Mouse (Mus musculus) R1 (cell line): ENCODE data around the gene Mansc1.
"Not testable (repeated sequence)": the region's sequence is repeated elsewhere in the genome, so short reads cannot be mapped to it uniquely, and the experiment has no call there.

ENCODE experiments used
- DNase-seq: peaks from one replicate; pipeline ENCODE4 v3.0.0-alpha.2; 2018; ENCODE audit warnings: low read depth, low spot score

Gene Mansc1

DNA sequence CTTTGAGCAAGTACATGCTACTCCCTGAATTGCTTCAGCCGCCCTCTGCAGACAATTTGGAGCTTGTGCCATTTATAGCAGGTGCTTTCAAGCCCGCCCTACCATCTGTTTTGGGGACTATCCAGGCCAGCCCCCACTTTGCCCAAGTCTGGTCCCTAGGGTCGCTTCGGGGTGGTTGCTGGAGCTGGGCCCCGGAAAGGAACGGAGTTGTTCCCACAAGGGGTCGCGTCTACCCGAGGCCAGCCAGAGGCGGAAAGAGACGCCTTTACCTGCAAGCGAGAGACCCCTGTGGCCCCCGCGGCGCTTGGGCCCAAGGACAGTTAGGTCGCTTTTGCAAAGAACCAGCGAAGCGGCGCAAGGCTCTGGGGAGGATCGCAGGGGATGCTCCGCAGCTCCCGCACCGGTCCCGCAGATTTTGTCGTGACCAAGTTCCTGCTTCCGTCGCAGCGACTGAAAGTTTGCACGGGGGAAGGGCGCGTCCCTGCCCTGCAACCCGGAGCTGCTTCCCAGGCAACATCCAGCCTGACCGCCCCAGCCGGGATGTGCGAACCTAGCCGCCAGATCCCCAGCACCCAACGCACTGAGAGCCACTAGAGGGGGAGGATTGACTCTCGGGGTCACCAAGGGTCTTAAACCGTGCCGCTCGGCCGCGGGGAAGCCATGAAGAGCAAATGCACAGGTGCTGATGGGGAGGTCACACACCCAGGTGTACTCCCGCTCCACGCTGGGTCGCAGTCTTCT lies at the start of gene Mansc1:
Gene Mansc1 (minus strand): TSS at position 542 of the 741 bp plus-strand sequence.
- peak; percentile 62 for DNase-seq

DNA sequence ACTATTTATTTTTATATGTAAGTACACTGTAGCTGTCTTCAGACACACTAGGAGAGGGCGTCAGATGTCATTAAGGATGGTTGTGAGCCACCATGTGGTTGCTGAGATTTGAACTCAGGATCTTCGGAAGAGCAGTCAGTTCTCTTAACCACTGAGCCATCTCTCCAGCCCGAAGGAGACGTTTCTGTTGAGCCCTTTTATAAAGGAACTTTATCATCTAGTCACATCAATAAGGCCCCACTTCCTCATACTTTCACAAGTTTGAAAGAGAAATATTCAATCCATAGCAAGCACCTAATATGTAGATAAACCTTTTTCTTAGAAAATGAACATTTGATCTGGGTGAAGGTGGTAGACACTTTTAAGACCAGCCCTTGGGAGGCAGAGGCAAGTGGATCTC lies 47.0 kb upstream of the Mansc1 start:
- not testable (repeated sequence) for DNase-seq

DNA sequence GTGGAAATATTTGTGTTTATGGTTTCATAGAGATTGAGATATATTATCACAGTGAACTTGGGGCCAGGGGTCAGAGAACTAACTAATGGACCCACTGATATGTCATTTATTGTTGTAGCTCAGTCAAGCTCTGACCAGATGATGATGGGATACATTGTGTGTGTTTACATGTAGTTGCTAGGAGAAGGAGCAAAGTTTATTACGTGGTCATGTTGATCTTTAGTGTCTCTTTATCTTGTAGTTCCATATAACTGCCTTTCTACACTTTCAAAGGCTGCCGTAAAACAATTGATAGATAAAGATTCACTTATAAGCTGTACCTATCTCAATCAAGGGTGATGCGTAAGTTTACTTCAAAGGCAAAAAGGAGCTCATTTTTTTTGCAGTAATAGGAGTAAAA lies 45.7 kb upstream of the Mansc1 start:
- DNase-seq, result no peak

DNA sequence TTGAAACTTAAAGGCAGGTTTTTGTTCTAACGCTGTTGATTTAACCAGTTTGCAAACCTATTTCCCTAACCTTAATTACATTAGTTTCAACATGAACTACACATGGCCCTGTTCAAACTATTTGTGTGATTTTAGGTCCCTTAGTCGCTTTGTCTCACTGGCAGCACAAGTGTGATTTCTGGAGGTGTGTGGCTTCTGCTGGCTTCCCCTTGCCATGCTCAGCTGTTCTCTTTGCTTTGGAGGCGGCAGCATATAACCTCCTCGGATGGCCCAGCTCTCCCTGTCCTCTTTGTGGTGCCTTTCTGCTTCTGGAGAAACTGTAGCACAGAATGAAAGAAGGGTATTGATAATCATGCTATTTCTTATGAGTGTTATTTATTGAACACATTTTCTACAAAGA lies 45.2 kb upstream of the Mansc1 start:
- no peak for DNase-seq

DNA sequence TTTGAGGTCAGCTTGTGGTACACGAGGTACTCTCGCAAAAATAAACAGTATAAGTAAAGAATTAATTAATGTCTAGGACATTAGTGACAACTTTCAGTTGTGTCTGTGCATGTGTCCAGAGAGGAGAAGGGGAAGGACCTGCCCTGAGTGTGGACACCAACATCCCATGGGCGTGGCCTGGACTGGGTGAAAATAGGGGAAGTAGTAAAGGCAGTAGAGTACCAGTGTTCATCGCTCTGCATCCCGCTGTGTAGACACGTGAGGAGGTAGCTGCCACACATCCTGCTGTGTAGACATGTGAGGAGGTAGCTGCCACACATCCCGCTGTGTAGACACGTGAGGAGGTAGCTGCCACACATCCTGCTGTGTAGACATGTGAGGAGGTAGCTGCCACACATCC lies 41.4 kb upstream of the Mansc1 start:
- DNase-seq, result not testable (repeated sequence)

DNA sequence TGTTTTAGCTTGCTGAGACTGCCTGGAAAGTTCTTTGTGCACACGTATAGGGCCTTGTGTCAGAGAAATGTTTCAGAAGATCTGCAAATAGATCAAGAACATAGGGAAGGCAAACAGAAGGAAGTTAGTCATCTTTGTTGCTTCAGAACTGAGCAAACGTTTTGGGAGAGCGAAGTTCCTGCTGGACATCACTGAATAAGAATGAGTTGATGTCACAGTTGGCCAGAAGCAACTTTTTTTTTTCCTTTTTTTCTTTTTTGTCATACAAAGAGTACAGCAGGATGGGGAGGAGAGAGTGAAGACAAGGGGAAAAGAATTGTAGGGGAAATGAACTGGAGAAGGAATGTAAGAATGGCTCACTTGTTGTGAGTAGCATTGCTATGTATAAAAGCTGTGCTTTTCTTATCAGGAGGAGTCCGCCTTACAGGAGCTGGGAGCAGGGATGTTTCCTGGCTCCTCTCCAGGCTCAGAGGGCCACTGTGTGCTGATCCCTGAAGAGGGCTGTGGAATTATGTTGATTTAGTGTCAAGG lies 38.7 kb upstream of the Mansc1 start:
- DNase-seq, result no peak

DNA sequence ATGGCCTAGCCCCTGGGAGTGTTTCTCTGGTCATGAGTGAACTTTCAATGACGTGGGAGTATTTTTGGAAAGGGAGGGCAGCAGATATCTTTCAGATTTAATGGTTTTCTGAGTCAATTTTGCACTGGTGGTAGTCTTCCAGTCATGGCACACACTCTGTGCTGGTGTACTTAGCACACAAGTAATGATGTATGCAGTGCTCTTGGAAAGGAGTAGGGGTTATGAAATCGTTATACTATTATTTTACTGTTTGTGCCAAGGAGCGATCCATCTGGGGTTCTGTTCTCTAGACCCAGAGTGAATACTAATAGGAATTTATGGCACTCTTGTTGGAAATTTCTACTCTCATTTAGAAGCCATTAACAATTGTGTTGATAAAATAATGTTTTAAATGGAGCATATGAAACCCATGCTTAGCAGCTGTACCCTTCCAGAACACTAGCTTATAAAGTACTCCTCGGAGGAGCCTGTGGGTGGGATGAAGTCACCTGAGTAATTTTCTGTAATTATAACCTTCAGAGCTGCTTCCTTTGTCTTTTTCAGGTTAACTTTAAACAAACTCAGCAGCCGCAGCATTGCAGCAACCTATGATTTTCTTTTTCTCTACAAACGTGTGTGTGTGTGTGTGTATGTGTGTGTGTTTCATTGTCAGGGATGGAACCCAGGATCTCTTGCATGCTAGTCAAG lies 37.0 kb upstream of the Mansc1 start:
- no peak for DNase-seq

DNA sequence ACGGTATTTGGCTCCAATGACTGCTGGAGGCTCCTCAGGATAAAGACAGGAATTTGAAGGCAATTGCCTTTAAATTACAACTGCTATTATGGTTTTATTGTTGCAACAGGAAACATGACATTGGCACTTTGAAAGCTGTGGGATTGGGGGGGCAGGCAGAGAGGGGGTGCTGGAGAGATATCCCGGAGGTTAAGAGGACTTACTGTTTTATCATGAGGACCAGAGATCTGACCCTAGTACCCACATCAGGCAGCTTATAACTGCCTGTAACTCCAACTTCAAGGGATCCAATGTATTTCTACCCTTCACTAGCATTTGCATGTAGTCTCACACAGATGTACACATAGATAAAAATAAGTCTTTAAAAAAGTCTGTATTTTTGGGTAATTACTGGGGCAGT lies 36.2 kb upstream of the Mansc1 start:
- DNase-seq, result no peak

DNA sequence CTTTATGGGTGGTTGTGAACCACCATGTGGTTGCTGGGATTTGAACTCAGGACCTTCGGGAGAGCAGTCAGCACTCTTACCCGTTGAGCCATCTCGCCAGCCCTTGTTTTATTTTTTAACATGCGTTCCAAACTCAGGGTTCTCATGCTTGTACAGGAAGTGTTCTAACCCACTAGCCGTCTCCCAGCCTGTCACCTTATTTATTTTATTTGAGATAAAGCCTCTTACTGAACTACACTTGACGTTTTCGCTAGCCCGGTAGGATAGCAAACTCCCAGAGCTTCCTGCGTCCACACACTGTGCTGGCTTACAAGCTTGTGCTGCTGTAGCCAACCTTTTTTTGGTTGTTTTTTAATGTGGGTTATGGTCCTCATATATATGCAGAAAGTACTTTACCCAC lies 33.5 kb upstream of the Mansc1 start:
- DNase-seq, result no peak

DNA sequence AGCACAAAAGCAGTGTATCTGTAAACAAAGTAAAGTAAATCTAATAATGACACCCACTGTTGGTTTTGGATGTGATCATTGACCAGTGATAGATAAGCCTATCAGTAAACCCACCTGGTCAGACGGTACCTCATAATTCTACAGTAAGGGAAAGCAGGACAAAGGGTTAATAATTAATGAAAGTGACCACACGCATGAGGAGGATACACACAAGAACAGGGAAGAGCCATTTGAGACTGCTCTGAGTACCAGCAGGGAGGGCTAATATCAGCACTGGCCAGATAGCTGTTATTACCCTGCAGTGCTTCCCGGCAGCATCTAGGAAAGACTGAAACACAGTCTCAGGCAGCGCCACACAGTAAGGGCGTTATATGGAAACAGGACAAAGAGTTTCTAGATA lies 32.3 kb upstream of the Mansc1 start:
- no peak for DNase-seq

DNA sequence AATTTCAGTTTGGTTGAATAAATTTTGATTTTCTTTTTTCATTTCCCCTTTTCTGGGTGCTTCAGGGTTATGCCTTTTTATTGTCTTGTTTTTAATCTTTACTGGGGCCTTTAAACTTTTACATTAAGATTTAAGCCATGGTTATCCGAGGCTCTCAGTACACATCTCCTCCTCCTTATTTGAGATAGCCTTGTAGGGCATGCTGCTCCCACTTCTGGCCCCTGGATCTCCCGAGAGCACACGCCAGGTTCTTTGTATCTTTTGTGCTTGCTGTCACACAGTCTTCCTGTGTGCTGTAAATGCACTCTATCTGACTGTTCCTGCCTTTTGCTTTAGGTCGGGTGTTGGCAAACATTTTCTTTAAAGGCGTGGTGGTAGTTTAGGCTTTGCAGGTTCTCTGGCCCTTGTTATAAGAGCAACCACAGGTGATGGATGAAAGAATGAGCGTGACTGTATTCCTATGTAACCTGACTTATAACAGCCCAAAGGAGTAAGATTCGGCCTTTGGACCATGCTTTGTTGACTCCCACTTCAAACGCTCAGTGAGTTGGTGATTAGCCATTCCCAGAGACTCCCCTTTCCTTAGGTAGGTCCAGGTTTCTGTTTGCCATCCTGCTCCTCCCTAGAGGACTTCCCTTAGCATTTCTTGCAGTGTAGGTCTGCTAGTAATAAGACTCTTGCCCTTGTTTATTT lies 28.6 kb upstream of the Mansc1 start:
- no peak for DNase-seq

DNA sequence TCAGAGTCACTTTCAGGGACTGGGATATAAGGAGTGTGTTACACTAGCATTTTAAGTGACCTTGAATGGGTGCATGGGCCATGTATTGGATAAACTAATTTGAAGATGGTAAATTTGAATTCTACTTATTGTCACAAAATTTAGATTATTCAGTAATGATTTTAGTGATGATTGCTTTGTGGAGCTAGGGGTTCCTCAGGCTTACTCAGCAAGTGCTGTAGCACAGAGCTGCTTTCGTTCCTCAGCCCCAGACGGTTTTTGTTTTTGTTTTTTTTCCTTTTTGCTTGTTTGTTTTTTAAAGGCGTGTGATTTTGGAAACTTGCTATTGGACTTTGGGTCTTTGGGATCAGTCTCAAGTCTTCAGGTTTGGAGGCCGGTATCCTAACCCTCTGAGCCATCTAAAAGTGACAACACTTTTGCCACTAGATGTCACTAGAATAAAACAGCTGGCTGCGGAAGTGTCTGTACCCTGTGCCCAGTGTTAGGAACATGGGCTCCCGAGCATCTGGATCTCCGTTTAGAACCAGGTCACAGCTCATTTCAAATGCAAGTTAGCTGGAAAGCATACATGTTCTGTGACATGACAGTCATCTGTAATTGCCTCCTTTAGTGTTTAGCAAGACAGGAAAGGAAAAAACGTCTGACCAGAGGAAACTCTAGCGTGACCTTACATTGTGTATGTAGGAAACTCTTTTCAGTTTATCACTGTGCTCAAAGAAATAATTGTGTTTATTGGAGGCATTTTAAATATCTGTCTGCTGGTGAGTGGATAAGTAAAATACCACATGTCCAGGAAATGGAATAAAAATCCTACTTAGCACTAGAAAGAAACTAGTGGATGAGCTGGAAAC lies 27.0 kb upstream of the Mansc1 start:
- peak; percentile 55 for DNase-seq

DNA sequence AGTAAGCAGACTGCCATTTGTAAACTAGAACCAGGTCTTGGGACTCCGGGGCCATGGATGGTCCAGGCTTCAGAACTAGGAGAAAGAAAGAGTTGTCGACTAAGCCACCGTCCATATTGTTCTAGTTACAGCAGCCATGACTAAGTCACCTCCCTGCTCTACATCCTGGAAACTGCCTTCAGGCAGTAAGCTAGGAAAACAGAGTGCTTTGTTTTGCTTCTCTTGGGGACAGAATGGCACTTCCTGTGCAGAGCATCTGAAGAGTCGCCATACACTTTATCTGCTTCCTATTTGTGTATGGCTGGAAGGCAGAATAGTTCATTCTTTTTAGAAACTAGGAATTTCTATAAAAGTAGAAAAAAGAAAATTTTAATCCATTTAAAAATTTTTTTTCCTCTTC lies 24.2 kb upstream of the Mansc1 start:
- no peak for DNase-seq

DNA sequence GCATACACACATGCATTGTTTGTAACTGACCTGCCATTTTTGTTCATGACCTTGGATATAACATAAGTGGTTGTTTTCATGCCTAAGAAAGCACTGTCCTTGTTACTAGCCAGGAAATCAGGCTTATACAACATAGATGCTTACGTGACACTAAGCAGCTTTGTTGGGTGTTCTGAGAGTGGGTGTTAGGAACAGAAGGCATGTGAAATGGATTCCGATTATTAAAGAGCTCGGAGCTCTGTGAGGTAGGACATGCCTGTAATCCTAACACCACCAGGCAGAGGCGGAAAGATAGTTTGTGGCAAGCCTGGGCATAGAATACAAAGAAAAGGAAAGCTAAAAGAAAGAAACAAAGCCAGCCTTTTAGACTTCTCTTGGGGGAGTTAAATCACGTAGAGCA lies 16.1 kb upstream of the Mansc1 start:
- no peak for DNase-seq

DNA sequence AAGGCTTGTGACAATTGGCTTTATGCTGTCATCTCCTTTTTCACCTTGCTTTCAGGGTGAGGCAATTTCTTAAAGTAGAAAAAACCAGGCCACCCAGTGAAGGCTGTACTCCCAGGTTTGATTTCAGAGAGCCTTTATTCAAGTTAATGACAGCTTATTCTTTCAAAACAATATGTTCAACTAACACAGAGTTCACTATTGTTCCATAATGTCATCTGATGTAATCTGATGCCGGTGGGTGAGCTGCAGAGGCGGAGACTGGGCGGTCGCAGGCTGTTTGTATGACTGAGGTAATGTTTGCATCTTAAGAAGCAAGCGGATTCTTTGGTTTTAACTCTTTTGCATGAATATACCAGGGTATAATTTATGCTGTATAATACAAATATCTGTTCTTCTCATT lies 15.3 kb upstream of the Mansc1 start:
- no peak for DNase-seq

DNA sequence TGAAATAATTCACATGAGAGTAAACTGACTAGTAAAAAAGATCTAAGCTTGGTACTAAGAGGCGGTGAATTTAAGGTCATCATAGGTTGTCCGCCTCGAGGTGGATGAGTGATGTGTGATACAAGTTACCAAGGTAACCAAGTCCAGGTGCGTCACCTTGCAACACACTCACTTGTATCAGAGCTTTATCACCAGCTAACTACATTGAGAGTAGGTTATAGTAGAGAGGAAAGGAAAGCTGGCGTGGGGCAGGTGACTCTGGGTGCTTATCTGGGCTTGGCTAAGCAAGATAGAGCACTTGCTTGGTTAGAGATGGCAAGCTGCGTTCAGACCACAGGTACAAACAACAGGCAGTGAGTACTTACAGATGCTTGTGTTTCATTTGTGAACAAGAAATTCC lies 14.5 kb upstream of the Mansc1 start:
- DNase-seq, result no peak

DNA sequence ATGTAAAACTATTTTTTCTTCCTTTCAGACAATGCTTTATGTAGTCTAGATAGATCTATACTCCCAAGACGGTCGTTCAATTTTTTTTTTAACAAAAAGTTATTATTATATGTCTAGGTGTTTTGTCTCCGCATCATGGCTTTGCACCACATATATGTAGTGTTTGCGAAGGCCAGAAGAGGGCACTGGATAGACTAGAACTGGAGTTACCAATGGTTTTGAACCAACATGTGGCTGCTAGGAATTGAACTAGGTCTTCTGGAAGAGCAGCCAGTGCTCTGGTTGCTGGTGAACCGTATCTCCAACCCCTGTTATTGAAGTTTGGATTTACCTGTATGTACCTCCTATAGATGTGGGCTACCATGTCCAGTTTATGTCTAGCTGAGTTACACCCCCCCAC lies 11.0 kb upstream of the Mansc1 start:
- peak; percentile 71 for DNase-seq

DNA sequence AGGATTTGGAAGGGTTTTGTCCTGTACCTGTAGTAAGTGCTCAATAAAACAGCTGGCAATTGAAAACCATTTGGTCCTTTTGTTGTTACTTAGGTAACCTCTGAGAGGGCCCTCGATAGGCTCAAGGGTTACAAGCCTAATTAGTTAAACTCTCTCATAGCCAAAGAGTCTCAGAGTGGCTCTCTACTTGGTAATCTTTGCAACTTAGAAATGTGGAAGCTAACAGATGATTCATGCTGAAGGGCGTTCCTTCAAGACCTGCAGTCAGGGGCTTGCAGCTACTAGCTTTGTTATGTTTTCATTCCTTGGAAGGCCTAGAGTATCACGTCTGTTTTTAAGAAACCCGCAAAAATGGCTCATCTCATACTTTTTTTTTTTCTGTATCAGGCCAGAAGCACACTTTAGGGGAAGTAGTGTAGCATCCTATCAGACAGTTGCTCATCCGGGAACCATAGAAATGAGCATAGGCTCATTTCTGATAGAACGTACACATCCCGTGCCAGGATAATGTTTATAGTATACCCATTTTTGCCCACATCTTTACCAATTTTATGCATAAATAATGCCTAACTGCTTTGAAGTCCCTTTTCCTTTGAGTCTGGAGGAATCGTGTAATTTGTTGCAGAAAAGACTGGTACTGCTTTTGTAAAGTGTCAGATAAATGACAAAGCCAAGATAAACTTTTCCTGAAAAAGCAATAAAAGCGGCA lies 9.6 kb upstream of the Mansc1 start:
- DNase-seq, result no peak

DNA sequence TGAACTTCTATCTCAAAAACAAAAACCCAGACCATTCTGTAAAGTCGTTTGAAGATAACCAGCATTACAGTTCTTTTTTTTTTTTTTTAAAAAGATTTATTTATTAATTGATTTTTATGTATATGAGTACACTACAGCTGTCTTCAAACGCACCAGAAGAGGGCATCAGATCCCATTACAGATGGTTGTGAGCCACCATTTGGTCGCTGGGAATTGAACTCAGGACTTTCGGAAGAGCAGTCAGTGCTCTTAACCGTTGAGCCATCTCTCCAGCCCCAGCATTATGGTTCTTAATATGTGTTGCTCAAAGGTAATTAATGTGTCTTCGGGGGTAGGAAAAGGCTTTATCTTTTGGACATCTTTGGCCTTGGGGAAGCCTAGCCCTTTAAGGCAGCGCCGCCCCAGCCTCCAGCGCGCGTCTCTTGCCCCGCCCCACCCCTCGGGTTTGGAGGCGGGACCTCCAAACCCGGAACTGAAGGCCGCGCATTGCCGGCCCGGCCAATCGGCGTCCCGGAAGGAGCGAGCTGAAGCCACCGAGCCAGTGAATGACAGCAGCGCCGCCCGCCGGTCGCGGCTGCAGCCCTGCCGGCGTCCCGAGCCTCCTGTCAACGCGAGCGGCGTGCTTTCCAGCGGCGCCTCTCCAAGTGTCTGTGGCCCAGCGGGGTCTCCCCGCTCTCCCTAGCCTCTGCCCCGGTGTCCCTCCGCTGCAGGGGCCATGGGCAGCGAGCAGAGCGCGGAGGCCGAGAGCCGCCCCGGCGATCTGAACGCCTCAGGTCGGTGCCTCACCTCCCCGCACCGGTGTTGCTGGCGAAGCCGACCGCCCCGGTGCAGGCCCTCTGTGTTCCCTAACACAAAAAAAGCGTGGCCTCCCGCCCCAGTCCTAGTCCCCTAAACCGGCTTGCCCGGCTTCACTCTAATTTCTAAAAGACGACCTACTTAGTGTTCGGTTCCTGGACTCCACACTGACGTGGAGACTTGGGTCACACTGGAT lies 8.5 kb upstream of the Mansc1 start:
- peak; percentile 93 for DNase-seq

DNA sequence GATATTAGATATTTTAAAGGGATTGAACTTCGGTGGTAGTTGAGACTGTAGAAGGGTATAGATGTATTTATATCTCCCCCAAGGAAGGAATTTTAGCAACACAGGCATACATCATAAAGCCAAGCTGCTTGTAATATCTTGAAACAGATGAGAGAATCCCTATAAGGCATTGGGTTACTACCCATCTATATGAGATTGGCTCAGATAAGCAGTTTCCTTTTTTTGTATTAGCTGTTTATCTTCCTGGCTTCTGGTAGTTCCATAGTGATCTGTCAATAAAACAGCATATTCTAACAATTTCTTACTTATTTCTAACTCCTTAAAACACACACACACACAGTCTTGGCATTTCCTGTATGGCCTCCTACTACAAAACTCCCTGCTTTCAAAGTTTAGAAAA lies 7.6 kb upstream of the Mansc1 start:
- DNase-seq, result no peak
